ENCODE assay signal across 26 mouse cellular contexts in genomic region chr5:52736046-52736445, GRCm38 (mm10).
"Had no signal": no experiment of that assay in that cellular context is flagged by ENCODE, and none has a peak within 500 bp of the region (broad histone marks: within the 10 kb centered on the region; RNA-seq: fewer than 3 reads in every experiment).

No protein-coding gene starts in this region.

- H3K27ac ChIP-seq: gastrocnemius, adult 2 months; heart, adult 2 months; heart, embryonic 10.5 days; hindbrain, embryonic 10.5 days; hindbrain, embryonic 12.5 days; hindbrain, embryonic 14.5 days; intestine, embryonic 15.5 days; layer of hippocampus, adult 2 months; left cerebral cortex, adult 2 months; limb, embryonic 13.5 days; liver, embryonic 13.5 days had no signal

- H3K9me3 ChIP-seq: heart, embryonic 10.5 days; heart, embryonic 12.5 days; hindbrain, embryonic 10.5 days; hindbrain, embryonic 12.5 days; intestine, embryonic 15.5 days; limb, embryonic 13.5 days; liver, embryonic 13.5 days had no signal

- H3K4me2 ChIP-seq: heart, embryonic 12.5 days; hindbrain, embryonic 12.5 days; hindbrain, embryonic 14.5 days; intestine, embryonic 15.5 days; limb, embryonic 13.5 days; liver, embryonic 11.5 days; liver, embryonic 13.5 days had no signal

- H3K4me1 ChIP-seq: heart, embryonic 10.5 days; heart, embryonic 12.5 days; hindbrain, embryonic 10.5 days; hindbrain, embryonic 12.5 days; intestine, embryonic 15.5 days; limb, embryonic 13.5 days had no signal

- H3K27me3 ChIP-seq: heart, embryonic 12.5 days; hindbrain, embryonic 12.5 days; intestine, embryonic 15.5 days; limb, embryonic 13.5 days had no signal

- H3K4me3 ChIP-seq: gastrocnemius, adult 2 months; heart, adult 2 months; heart, embryonic 10.5 days; heart, embryonic 12.5 days; hindbrain, embryonic 10.5 days; hindbrain, embryonic 12.5 days; intestine, embryonic 15.5 days; layer of hippocampus, adult 2 months; left cerebral cortex, adult 2 months; limb, embryonic 13.5 days; liver, embryonic 13.5 days had no signal

- ATAC-seq: hindbrain, embryonic 16.5 days; inflammation-experienced regulatory T-cells, adult 6 months; intestine, embryonic 15.5 days; intestine, postnatal 0 days had no signal

- DNase-seq: gastrocnemius, adult 2 months; gastrocnemius, postnatal 10 days; gastrocnemius, postnatal 25 days; heart, adult 2 months; heart, postnatal 10 days; heart, postnatal 4 days; kidney, adult 18-20 months; kidney, adult 8-10 months; kidney, postnatal 10 days; kidney, postnatal 25 days; kidney, postnatal 4 days; liver; liver, embryonic 13.5 days had no signal

- H3K36me3 ChIP-seq: heart, embryonic 10.5 days; heart, embryonic 12.5 days; hindbrain, embryonic 10.5 days; hindbrain, embryonic 12.5 days; intestine, embryonic 15.5 days; limb, embryonic 13.5 days; liver, embryonic 13.5 days had no signal

- H3K9ac ChIP-seq: heart, embryonic 12.5 days; hindbrain, embryonic 12.5 days; hindbrain, embryonic 14.5 days; intestine, embryonic 15.5 days; limb, embryonic 13.5 days; liver, embryonic 13.5 days had no signal
